Mouse (Mus musculus): ENCODE results near the gene Rad51b. TPM values are rescaled to one million over a fixed set of nuclear protein-coding genes. Genes with fewer than 3 reads are reported as not detected.
A peak's percentile ranks its signal among the peaks of the same experiment; 100 is the strongest.

Rad51b gene
- polyA plus RNA-seq, 1 experiment from 2014 or later, result 6.5 TPM

- no peaks in the 10 kb centered on the region for H3K27me3 ChIP-seq (ENCODE audit: control insufficient read depth, insufficient read depth, low read length)
- no peak overlapping the region for H3K27ac ChIP-seq (ENCODE audit: low read depth, low read length)
- no peaks in the 10 kb centered on the region for H3K36me3 ChIP-seq (ENCODE audit: control insufficient read depth, insufficient read depth, low read length)
- no peak for ATAC-seq (ENCODE audit: low FRiP score)
- WGBS, result 95% methylated on average over 11 of the region's 11 CpGs
- DNase-seq (ENCODE audit: low spot score), result no peak
- H3K4me3 ChIP-seq (ENCODE audit: low read depth, low read length), result no peak overlapping the region
- H3K4me2 ChIP-seq (replicated peaks; ENCODE audit: low read depth, low read length), result no peak overlapping the region
- H3K9ac ChIP-seq (ENCODE audit: low read depth, low read length), result no peak overlapping the region
- no peaks in the 10 kb centered on the region for H3K9me3 ChIP-seq (ENCODE audit: control insufficient read depth, low read length)
- no peaks in the 10 kb centered on the region for H3K4me1 ChIP-seq (replicated peaks; ENCODE audit: control insufficient read depth, insufficient read depth, low read length)
These were observed 443.0 kb downstream of the Rad51b start for GRCm38 (mm10) chr12:79739918-79740639.

GRCm38 (mm10) chr12:79742211-79742610 is 445.1 kb downstream of the Rad51b start:
- WGBS, result 41% methylated on average over 7 of the region's 7 CpGs
- no peak overlapping the region for H3K27ac ChIP-seq (ENCODE audit: low read depth, low read length)
- H3K9me3 ChIP-seq (ENCODE audit: control insufficient read depth, low read length), result no peaks in the 10 kb centered on the region
- 0 out of 2 replicates have a peak, but pooled peaks cover 9% of the 10 kb centered on the region for H3K4me1 ChIP-seq (replicated peaks; ENCODE audit: control insufficient read depth, insufficient read depth, low read length)
- no peak overlapping the region for H3K4me2 ChIP-seq (replicated peaks; ENCODE audit: low read depth, low read length)
- no peak overlapping the region for H3K4me3 ChIP-seq (ENCODE audit: low read depth, low read length)
- no peak overlapping the region for H3K9ac ChIP-seq (ENCODE audit: low read depth, low read length)
- no peaks in the 10 kb centered on the region for H3K27me3 ChIP-seq (ENCODE audit: control insufficient read depth, insufficient read depth, low read length)
- no peaks in the 10 kb centered on the region for H3K36me3 ChIP-seq (ENCODE audit: control insufficient read depth, insufficient read depth, low read length)
- no peak for ATAC-seq (ENCODE audit: low FRiP score)
- DNase-seq (ENCODE audit: low spot score), result no peak

- H3K27ac ChIP-seq (ENCODE audit: low read depth, low read length), result no peak overlapping the region
- ATAC-seq (ENCODE audit: low FRiP score), result no peak
- no peaks in the 10 kb centered on the region for H3K27me3 ChIP-seq (ENCODE audit: control insufficient read depth, insufficient read depth, low read length)
- H3K4me3 ChIP-seq (ENCODE audit: low read depth, low read length), result no peak overlapping the region
- H3K9me3 ChIP-seq (ENCODE audit: control insufficient read depth, low read length), result no peaks in the 10 kb centered on the region
- no peak overlapping the region for H3K4me2 ChIP-seq (replicated peaks; ENCODE audit: low read depth, low read length)
- no peaks in the 10 kb centered on the region for H3K36me3 ChIP-seq (ENCODE audit: control insufficient read depth, insufficient read depth, low read length)
- 83% methylated on average over 6 of the region's 6 CpGs for WGBS
- DNase-seq (ENCODE audit: low spot score), result no peak
- H3K9ac ChIP-seq (ENCODE audit: low read depth, low read length), result no peak overlapping the region
- H3K4me1 ChIP-seq (replicated peaks; ENCODE audit: control insufficient read depth, insufficient read depth, low read length), result 0 out of 2 replicates have a peak, but pooled peaks cover 10% of the 10 kb centered on the region
These were observed 447.0 kb downstream of the Rad51b start for GRCm38 (mm10) chr12:79744131-79744530.

- WGBS, result 72% methylated on average over 5 of the region's 5 CpGs
- no peak overlapping the region for H3K4me3 ChIP-seq (ENCODE audit: low read depth, low read length)
- no peaks in the 10 kb centered on the region for H3K9me3 ChIP-seq (ENCODE audit: control insufficient read depth, low read length)
- no peaks in the 10 kb centered on the region for H3K36me3 ChIP-seq (ENCODE audit: control insufficient read depth, insufficient read depth, low read length)
- H3K27ac ChIP-seq (ENCODE audit: low read depth, low read length), result no peak overlapping the region
- DNase-seq (ENCODE audit: low spot score) (no peak), ATAC-seq (ENCODE audit: low FRiP score) (no peak)
- no peak overlapping the region for H3K4me2 ChIP-seq (replicated peaks; ENCODE audit: low read depth, low read length)
- H3K9ac ChIP-seq (ENCODE audit: low read depth, low read length), result 0 out of 2 replicates have a peak overlapping the region, but pooled peaks have one; percentile 15
- peaks cover 15% of the 10 kb centered on the region for H3K4me1 ChIP-seq (replicated peaks; ENCODE audit: control insufficient read depth, insufficient read depth, low read length)
- no peaks in the 10 kb centered on the region for H3K27me3 ChIP-seq (ENCODE audit: control insufficient read depth, insufficient read depth, low read length)
These were observed 448.1 kb downstream of the Rad51b start for GRCm38 (mm10) chr12:79745225-79745624.

GRCm38 (mm10) chr12:79745845-79746510 is 448.9 kb downstream of the Rad51b start:
- Histone ChIP-seq H3K4me1 (replicated peaks; ENCODE audit: control insufficient read depth, insufficient read depth, low read length) (peaks cover 21% of the 10 kb centered on the region), H3K27me3 (ENCODE audit: control insufficient read depth, insufficient read depth, low read length) (no peaks in the 10 kb centered on the region)
- WGBS, result 26% methylated on average over 10 of the region's 10 CpGs

GRCm38 (mm10) chr12:79747541-79747940 is 450.5 kb downstream of the Rad51b start:
- Histone ChIP-seq H3K4me1 (replicated peaks; ENCODE audit: control insufficient read depth, insufficient read depth, low read length) (peaks cover 31% of the 10 kb centered on the region), H3K9me3 (ENCODE audit: control insufficient read depth, low read length) (no peaks in the 10 kb centered on the region), H3K36me3 (ENCODE audit: control insufficient read depth, insufficient read depth, low read length) (no peaks in the 10 kb centered on the region), H3K27me3 (ENCODE audit: control insufficient read depth, insufficient read depth, low read length) (no peaks in the 10 kb centered on the region), H3K4me2 (replicated peaks; ENCODE audit: low read depth, low read length) (no peak overlapping the region), H3K9ac (ENCODE audit: low read depth, low read length) (no peak overlapping the region), H3K4me3 (ENCODE audit: low read depth, low read length) (no peak overlapping the region), H3K27ac (ENCODE audit: low read depth, low read length) (no peak overlapping the region)
- ATAC-seq (ENCODE audit: low FRiP score) (no peak), DNase-seq (ENCODE audit: low spot score) (no peak)
- WGBS, result 86% methylated on average over 3 of the region's 3 CpGs

More at GRCm38 (mm10) chr12:79745845-79746510, 448.9 kb downstream of the Rad51b start:
- H3K4me3 ChIP-seq (ENCODE audit: low read depth, low read length), result no peak overlapping the region
- no peak overlapping the region for H3K4me2 ChIP-seq (replicated peaks; ENCODE audit: low read depth, low read length)
- H3K27ac ChIP-seq (ENCODE audit: low read depth, low read length), result peak overlapping the region; percentile 54; the same call in 1 of the 2 replicates
- no peak for DNase-seq (ENCODE audit: low spot score)
- no peaks in the 10 kb centered on the region for H3K9me3 ChIP-seq (ENCODE audit: control insufficient read depth, low read length)
- ATAC-seq (ENCODE audit: low FRiP score), result no peak
- H3K9ac ChIP-seq (ENCODE audit: low read depth, low read length), result no peak overlapping the region
- no peaks in the 10 kb centered on the region for H3K36me3 ChIP-seq (ENCODE audit: control insufficient read depth, insufficient read depth, low read length)

GRCm38 (mm10) chr12:79748862-79749261 is 451.8 kb downstream of the Rad51b start:
- DNase-seq (ENCODE audit: low spot score) (no peak), ATAC-seq (ENCODE audit: low FRiP score) (no peak)
- Histone ChIP-seq H3K4me1 (replicated peaks; ENCODE audit: control insufficient read depth, insufficient read depth, low read length) (peaks cover 31% of the 10 kb centered on the region), H3K36me3 (ENCODE audit: control insufficient read depth, insufficient read depth, low read length) (no peaks in the 10 kb centered on the region), H3K4me2 (replicated peaks; ENCODE audit: low read depth, low read length) (no peak overlapping the region), H3K4me3 (ENCODE audit: low read depth, low read length) (no peak overlapping the region), H3K9me3 (ENCODE audit: control insufficient read depth, low read length) (no peaks in the 10 kb centered on the region), H3K27me3 (ENCODE audit: control insufficient read depth, insufficient read depth, low read length) (no peaks in the 10 kb centered on the region), H3K9ac (ENCODE audit: low read depth, low read length) (no peak overlapping the region), H3K27ac (ENCODE audit: low read depth, low read length) (no peak overlapping the region)
- 41% methylated on average over 4 of the region's 4 CpGs for WGBS

GRCm38 (mm10) chr12:79750253-79751125 is 453.4 kb downstream of the Rad51b start:
- H3K27me3 ChIP-seq (ENCODE audit: control insufficient read depth, insufficient read depth, low read length), result no peaks in the 10 kb centered on the region
- no peak overlapping the region; the same call in 1 of the 2 replicates for H3K4me2 ChIP-seq (replicated peaks; ENCODE audit: low read depth, low read length)
- peak overlapping the region; percentile 35 for H3K9ac ChIP-seq (ENCODE audit: low read depth, low read length)
- DNase-seq (ENCODE audit: low spot score), result no peak
- no peak overlapping the region for H3K4me3 ChIP-seq (ENCODE audit: low read depth, low read length)
- H3K36me3 ChIP-seq (ENCODE audit: control insufficient read depth, insufficient read depth, low read length), result no peaks in the 10 kb centered on the region
- no peaks in the 10 kb centered on the region for H3K9me3 ChIP-seq (ENCODE audit: control insufficient read depth, low read length)
- peak overlapping the region; percentile 12 for H3K27ac ChIP-seq (ENCODE audit: low read depth, low read length)
- peaks cover 29% of the 10 kb centered on the region for H3K4me1 ChIP-seq (replicated peaks; ENCODE audit: control insufficient read depth, insufficient read depth, low read length)
- ATAC-seq (ENCODE audit: low FRiP score), result peak; percentile 40; the same call in 1 of the 2 replicates
- WGBS, result 21% methylated on average over 10 of the region's 10 CpGs

All from hindbrain, embryonic 11.5 days (tissue).